ENCODE assay signal across 15 mouse cellular contexts in the genomic region with DNA sequence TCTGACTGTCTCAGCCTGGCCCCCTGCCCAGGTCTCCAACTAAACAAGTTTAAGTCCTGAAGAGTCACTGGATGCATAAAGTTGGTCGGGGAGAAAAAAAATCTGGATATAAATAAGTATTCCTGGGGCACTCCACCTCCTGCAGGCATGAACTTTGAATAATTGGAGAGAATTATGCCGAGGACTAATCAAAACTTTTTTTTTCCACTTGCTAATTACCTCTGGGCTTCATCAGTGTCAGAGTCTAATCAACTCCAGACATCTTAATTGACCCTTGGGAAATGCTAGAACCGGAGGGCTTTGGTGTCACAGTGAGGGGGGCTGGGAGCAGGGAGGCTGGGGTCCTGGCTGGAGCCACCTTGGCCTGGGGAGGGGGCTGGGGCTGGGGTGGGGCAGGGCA. TPM values are rescaled to one million over a fixed set of nuclear protein-coding genes. Genes with fewer than 3 reads are reported as not detected.
"Had no signal": no experiment of that assay in that cellular context is flagged by ENCODE, and none has a peak within 500 bp of the region (broad histone marks: within the 10 kb centered on the region; RNA-seq: fewer than 3 reads in every experiment).

No protein-coding gene starts in this region.

- H3K4me1 ChIP-seq: liver, embryonic 12.5 days had no signal

- H3K27ac ChIP-seq: left cerebral cortex, adult 2 months; limb, embryonic 15.5 days; liver, embryonic 12.5 days; stomach, postnatal 0 days had no signal

- H3K36me3 ChIP-seq: limb, embryonic 15.5 days; liver, embryonic 12.5 days; midbrain, embryonic 12.5 days had no signal

- ATAC-seq: liver, embryonic 12.5 days had no signal

- H3K4me2 ChIP-seq: limb, embryonic 15.5 days; liver, embryonic 12.5 days; lung, embryonic 14.5 days; midbrain, embryonic 12.5 days had no signal

- H3K4me3 ChIP-seq: left cerebral cortex, adult 2 months; limb, embryonic 15.5 days; liver, embryonic 12.5 days; midbrain, embryonic 12.5 days; myocyte had no signal

- H3K27me3 ChIP-seq: limb, embryonic 15.5 days had no signal

- H3K9ac ChIP-seq: limb, embryonic 15.5 days; liver, embryonic 12.5 days; lung, embryonic 14.5 days had no signal

- DNase-seq: kidney, postnatal 25 days; lung, embryonic 14.5 days; lung, postnatal 10 days; lung, postnatal 4 days; right cerebral cortex, postnatal 25 days; thymus, postnatal 4 days had no signal

- H3K9me3 ChIP-seq: limb, embryonic 15.5 days; liver, embryonic 12.5 days; midbrain, embryonic 12.5 days had no signal

RNA-seq across cellular contexts. Expression of gene Elfn1, which starts 19.1 kb away (rescaled TPM):
- total RNA-seq: megakaryocyte, adult 5-6 weeks; neutrophil, adult 5-6 weeks had no signal
- polyA plus RNA-seq: liver, embryonic 16.5 days had no signal
